Mouse (Mus musculus) Patski (cell line): ENCODE measurements around the gene Rad1. TPM values are rescaled to one million over a fixed set of nuclear protein-coding genes. Genes with fewer than 3 reads are reported as not detected.
A peak's percentile ranks its signal among the peaks of the same experiment; 100 is the strongest.
"Not testable (repeated sequence)": the region's sequence is repeated elsewhere in the genome, so short reads cannot be mapped to it uniquely, and the experiment has no call there.

ENCODE experiments used
- ATAC-seq: fragments of 100-300 bp; one replicate; pipeline ENCODE4 v1.8.0; 2021
- CTCF ChIA-PET: fragments of 350-600 bp; sonication (Branson Sonifier 250); formaldehyde crosslinking; loops from one replicate; lab custom pipeline; 2022; ENCODE audit warnings: inconsistent platforms; lab: Charles Lee
- POLR2A ChIA-PET: fragments of 350-600 bp; sonication (Branson Sonifier 250); formaldehyde crosslinking; loops from one replicate; lab custom pipeline; 2022; ENCODE audit warnings: antibody characterized with exemption, inconsistent platforms; lab: Charles Lee
- DNase-seq: peaks from one replicate; pipeline ENCODE4 v3.0.0-alpha.2; 2011; ENCODE audit warnings: low read depth, low spot score
- H3K27me3 ChIP-seq: fragments of 371-371 bp; one replicate; pipeline ENCODE4 v1.5.1; 2021
- CTCF ChIP-seq: fragments of 100-300 bp; IDR thresholded peaks from one replicate; pipeline ENCODE4 v1.5.1; 2021
- in situ Hi-C: fragments of 300-500 bp; cut with MboI; formaldehyde crosslinking; loops from 3 replicates; pipeline ENCODE4 v1.11.1; 2018; ENCODE audit warnings: low pct_unique_long_range_greater_than_20kb, mixed read lengths
- polyA plus RNA-seq: library from polyadenylated mRNA; unstranded; gene quantifications from one replicate; pipeline ENCODE4 v1.2.3, GENCODE M21; 2021

Gene Rad1
- polyA plus RNA-seq, 1 experiment from 2014 or later, result 19.0 TPM

DNA sequence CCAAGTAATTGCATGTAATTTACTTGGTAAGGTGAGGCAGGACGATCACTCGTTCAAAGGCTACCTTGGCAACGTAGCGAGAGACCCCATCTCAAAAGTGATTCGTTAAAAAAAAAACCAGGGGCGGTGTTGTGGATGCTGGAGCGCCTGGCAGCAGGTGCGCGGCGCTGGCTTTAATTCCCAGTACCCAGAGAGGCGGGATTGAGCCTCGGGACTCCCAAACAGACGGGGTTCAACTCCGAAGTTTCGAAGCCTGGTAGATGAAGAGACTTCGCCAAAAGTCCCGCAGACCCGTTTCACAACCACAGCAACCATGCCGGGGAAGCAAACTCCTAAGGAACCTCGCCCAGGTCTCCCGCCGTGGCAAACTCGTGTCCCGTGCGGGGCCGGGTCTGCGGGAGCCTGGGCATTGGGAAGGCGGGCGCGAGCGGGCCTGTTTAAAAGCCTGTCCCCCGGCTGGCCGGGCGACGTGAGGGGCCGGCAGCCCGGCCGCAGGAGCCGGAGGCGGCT, 16.1 kb upstream of the Rad1 start:
- H3K27me3 ChIP-seq, result no peaks in the 10 kb centered on the region
- in situ Hi-C loops, result no loop called here
- ChIA-PET POLR2A (interaction anchor here (0.6 to 2.2 kb wide), 3 partner anchors 15 to 1398 kb away, joined by 3 to 7 read pairs (median 3); partner anchors contain the start of gene Brix1), CTCF (no interaction called here)
- peak; percentile 60 for ATAC-seq
- no peak for TF ChIP-seq CTCF
- DNase-seq, result no peak

- in situ Hi-C loops, result no loop called here
- ChIA-PET CTCF (interaction anchor here (0.7 kb wide), 1 partner anchor 64 kb away, joined by 3 read pairs; no protein-coding TSS in a partner anchor), POLR2A (interaction anchor here (0.6 to 2.2 kb wide), 3 partner anchors 15 to 1399 kb away, joined by 3 to 7 read pairs (median 3); partner anchors contain the start of gene Brix1)
- TF ChIP-seq CTCF, result no peak
- ATAC-seq, result peak; percentile 98
- DNase-seq, result no peak
- H3K27me3 ChIP-seq, result no peaks in the 10 kb centered on the region
Observed at GRCm38 (mm10) chr15:10470151-10470831, 15.5 kb upstream of the Rad1 start, which contains the start of gene Dnajc21. Dnajc21 (minus strand) TSS chr15:10470516.

GRCm38 (mm10) chr15:10470941-10471340, 14.9 kb upstream of the Rad1 start:
- no peak for TF ChIP-seq CTCF
- H3K27me3 ChIP-seq, result no peaks in the 10 kb centered on the region
- in situ Hi-C loops, result no loop called here
- ATAC-seq (no peak), DNase-seq (no peak)
- POLR2A ChIA-PET, result interaction anchor here (1.0 to 2.2 kb wide), 2 partner anchors 14 to 420 kb away, joined by 3 to 7 read pairs; partner anchors contain the start of gene Brix1
- CTCF ChIA-PET, result interaction anchor here (0.7 kb wide), 1 partner anchor 63 kb away, joined by 3 read pairs; no protein-coding TSS in a partner anchor

DNA sequence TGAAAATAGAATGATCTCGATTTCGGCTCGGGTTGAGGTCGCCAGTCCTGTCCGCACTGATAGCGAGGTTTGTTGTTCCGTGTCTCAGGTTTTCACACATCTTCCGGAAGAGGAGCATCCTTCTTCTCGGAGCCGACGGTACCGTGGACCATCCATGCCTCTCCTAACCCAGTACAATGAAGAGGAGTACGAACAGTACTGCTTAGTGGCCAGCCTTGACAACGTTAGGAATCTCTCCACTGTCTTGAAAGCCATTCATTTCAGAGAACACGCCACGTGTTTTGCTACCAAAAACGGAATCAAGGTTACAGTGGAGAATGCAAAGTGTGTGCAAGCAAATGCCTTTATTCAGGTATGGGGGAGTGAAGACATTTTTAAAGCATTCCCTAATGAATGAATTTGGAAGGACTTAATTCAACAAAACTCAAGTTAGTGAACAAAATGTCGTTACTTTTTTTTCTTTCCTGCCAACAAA, 584 bp downstream of the Rad1 start:
- no peak for TF ChIP-seq CTCF
- ATAC-seq (peak; percentile 32), DNase-seq (no peak)
- ChIA-PET POLR2A (no interaction called here), CTCF (interaction anchor here (0.9 kb wide), 1 partner anchor 412 kb away, joined by 3 read pairs; no protein-coding TSS in a partner anchor)
- H3K27me3 ChIP-seq, result no peaks in the 10 kb centered on the region
- in situ Hi-C loops, result loop anchor here (5.0 to 10.0 kb wide), 2 partner anchors 231 to 908 kb away; partner anchors contain the start of gene Tars

DNA sequence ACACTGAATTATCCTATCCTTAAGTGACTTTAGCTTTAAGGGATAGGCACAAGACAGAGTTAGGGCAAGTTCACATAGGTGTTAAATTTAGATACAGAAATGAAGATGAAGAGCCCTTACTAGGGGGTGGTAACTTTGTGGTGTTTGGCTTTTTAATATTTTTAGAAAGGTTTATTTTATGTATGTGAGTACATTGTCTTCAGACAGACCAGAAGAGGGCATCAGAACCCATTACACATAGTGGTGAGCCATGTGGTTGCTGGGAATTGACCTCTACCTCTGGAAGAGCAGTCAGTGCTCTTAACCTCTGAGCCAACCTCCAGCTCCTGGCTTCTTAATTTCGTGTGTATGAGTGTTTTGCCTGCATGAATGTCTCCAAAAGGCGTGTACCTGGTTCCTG, 1.4 kb downstream of the Rad1 start:
- in situ Hi-C loops, result loop anchor here (5.0 to 10.0 kb wide), 2 partner anchors 230 to 908 kb away; partner anchors contain the start of gene Tars
- no peaks in the 10 kb centered on the region for H3K27me3 ChIP-seq
- ChIA-PET CTCF (interaction anchor here (1.6 kb wide), 1 partner anchor 413 kb away, joined by 8 read pairs; no protein-coding TSS in a partner anchor), POLR2A (no interaction called here)
- ATAC-seq, result peak; percentile 41
- TF ChIP-seq CTCF, result peak; percentile 52
- DNase-seq, result no peak

DNA sequence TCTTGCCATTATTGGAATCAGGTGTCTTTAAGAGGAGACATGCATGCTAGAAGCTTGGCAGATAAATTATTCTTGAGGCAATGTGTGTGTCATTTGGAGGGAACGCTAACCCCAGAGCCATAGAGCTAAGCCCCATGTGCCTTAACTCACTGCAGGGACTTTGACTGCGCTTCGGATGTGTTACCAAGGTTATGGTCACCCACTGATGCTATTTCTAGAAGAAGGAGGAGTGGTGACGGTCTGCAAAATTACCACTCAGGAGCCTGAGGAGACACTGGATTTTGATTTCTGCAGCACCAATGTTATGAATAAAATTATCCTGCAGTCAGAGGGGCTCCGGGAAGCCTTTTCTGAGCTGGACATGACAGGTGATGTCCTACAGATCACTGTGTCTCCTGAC, 4.3 kb downstream of the Rad1 start:
- no peaks in the 10 kb centered on the region for H3K27me3 ChIP-seq
- no peak for TF ChIP-seq CTCF
- POLR2A ChIA-PET, result no interaction called here
- CTCF ChIA-PET, result no interaction called here
- ATAC-seq, result no peak
- in situ Hi-C loops, result no loop called here
- DNase-seq, result no peak

GRCm38 (mm10) chr15:10495944-10496343, 10.1 kb downstream of the Rad1 start:
- ATAC-seq, result no peak
- H3K27me3 ChIP-seq, result no peaks in the 10 kb centered on the region
- POLR2A ChIA-PET, result no interaction called here
- no peak for TF ChIP-seq CTCF
- CTCF ChIA-PET, result no interaction called here
- in situ Hi-C loops, result loop anchor here (5.0 kb wide), 1 partner anchor 406 kb away; no protein-coding TSS in a partner anchor
- DNase-seq, result no peak

DNA sequence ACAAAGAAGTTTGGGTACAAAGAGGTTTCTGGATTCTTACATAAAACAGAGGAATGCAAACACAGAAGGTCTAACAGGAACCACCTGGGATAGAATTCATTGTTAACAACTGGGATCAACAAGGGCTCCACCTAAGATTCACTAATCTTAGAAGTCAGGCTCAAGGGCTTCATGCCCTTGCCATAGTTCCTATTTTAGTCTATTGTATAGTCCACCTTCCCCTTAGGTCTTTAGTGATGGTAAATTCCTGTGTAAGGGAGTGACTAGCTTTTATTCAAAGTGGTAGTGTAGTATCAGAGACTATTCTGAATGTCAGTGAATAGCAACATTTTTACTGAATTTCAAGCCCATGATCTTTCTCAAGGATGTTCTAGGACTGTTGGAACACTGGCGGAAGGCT, 10.9 kb downstream of the Rad1 start:
- in situ Hi-C loops, result loop anchor here (5.0 kb wide), 1 partner anchor 406 kb away; no protein-coding TSS in a partner anchor
- POLR2A ChIA-PET, ATAC-seq, DNase-seq, H3K27me3 ChIP-seq: not testable (repeated sequence)
- CTCF ChIA-PET, result interaction anchor here (1.3 kb wide), 1 partner anchor 405 kb away, joined by 4 read pairs; no protein-coding TSS in a partner anchor

DNA sequence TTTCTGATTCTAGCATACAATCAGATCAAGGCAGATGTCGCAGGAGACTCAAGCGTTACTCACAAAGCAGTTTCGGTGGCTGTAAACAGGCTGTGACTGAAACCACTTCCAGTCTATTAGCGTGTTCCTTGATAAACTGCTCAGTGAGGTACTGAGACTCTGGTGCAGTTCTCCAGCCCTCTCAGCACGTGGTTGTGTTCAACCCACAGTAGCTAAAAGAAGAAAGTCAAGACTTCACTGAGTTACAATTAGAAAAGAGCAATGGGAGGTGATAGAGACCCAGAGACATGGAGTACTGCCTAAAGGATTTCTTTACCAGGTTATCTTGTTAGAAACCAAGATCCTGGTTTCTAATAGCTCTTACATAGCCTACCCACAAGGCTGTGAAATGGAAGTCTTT, 13.8 kb downstream of the Rad1 start:
- TF ChIP-seq CTCF, result no peak
- ChIA-PET CTCF (interaction anchor here (0.8 to 4.5 kb wide), 4 partner anchors 12 to 482 kb away, joined by 3 to 31 read pairs (median 4); partner anchors contain the start of gene Amacr), POLR2A (no interaction called here)
- H3K27me3 ChIP-seq, result no peaks in the 10 kb centered on the region
- ATAC-seq (no peak), DNase-seq (no peak)
- in situ Hi-C loops, result loop anchor here (5.0 kb wide), 1 partner anchor 403 kb away; no protein-coding TSS in a partner anchor

DNA sequence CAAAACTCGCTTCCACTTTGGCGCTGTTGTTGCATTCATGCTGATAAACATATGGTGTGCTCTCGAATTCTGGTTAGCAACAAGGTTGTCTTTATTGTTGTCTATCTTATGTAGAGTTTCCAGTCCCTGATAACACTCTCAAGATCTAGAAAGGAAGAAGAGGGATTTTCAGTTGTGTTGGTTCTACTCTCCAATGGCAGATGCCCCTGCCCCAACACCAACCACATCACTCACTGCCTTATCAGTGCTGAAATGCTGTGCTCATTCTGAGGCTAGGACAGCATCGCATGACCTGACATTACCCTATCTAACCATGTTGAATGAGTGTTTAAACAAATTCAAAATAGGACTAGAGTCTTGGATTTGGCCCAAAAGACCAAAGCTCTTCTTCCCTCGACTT, 14.2 kb downstream of the Rad1 start:
- ChIA-PET POLR2A (no interaction called here), CTCF (interaction anchor here (1.3 to 4.5 kb wide), 7 partner anchors 12 to 496 kb away, joined by 3 to 31 read pairs (median 4); partner anchors contain the start of gene Amacr)
- ATAC-seq, result no peak
- H3K27me3 ChIP-seq, result no peaks in the 10 kb centered on the region
- in situ Hi-C loops, result loop anchor here (10.0 kb wide), 1 partner anchor 75 kb away; no protein-coding TSS in a partner anchor
- TF ChIP-seq CTCF, result no peak
- no peak for DNase-seq
